Mouse (Mus musculus) frontal cortex, postnatal 25 days (tissue): ENCODE data around the gene BC107364.
"Not testable (repeated sequence)": the region's sequence is repeated elsewhere in the genome, so short reads cannot be mapped to it uniquely, and the experiment has no call there.

Experiments used
- DNase-seq, 2 experiments: peaks; one replicate each; pipeline ENCODE4 v3.0.0; 2022; ENCODE audit warnings: low spot score in 2 of 2

Gene BC107364

DNA sequence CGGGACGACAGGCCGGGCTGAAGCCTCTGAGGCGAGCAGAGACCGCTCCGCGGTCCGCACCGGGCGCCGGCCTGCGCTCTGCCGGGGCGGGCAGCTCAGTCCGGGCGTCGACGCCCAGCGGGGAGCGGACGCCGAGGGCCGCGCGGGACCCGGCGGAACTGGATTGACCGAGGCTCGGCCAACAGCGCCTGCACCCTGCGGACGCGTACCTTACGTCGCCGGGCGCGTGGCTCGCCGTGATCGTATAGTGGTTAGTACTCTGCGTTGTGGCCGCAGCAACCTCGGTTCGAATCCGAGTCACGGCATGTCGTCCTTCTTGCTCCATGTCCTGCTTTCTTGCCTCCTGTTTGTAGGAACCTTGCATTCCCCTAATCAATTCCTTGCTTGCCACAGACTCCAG, at the start of gene BC107364:
Gene BC107364 (minus strand): TSS at position 45 of the 400 bp plus-strand sequence.
- DNase-seq: not testable (repeated sequence)

GRCm38 (mm10) chr3:96501391-96502115, 49.4 kb upstream of the BC107364 start:
- peak; percentile 90 for DNase-seq

GRCm38 (mm10) chr3:96500691-96501265, 48.7 kb upstream of the BC107364 start:
- DNase-seq: peak; percentile 90 to 92

DNA sequence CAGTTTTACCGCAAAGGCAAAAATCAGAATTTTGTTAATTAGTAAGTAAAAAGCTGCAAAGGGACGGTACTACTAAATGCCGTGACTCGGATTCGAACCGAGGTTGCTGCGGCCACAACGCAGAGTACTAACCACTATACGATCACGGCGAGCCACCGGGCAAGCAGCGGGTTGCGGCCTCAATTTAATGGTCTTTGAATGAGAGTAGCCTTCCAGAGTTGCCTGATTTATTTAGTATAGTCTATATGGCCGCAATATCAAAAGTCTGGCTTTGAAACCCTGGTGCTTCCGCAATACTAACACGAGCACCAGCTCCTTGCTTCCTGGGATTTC, 48.1 kb upstream of the BC107364 start:
- DNase-seq: peak; percentile 98

DNA sequence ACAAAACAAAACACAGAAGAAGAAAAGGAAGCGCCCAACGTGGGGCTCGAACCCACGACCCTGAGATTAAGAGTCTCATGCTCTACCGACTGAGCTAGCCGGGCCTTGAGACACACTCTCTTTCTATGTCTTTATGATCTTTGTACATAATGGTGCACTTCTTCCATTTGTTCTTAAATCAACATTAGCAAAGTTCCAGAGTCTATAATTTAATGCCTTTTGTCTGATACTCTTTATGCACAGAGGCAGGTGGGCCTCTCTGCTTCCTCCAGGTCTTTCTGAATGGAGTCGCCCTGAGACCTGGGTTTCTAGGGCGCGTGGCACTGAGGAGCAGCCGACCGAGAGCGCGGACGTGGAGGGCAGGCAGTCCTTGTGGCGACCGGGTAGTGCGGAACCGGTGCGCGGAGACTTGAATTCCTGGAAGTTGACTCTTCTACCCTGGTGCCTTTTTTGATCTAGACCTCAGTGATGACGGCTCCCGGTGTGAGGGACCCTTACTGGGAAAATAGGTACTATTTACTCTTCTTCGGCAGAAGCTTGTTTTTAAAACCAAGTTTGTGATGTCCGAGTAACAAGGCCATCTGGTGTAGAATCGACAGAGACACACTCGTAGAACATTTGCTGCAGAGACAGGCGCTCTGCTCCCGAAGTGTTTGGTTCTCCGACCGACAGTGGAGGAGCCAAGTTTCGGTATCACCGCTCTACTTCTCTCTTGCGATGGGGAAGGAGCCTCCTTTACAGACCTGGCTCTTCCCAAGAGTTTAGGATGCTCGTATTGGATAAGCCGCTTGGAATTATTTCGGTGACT, 47.6 kb upstream of the BC107364 start:
- DNase-seq: peak; percentile 78 to 83

DNA sequence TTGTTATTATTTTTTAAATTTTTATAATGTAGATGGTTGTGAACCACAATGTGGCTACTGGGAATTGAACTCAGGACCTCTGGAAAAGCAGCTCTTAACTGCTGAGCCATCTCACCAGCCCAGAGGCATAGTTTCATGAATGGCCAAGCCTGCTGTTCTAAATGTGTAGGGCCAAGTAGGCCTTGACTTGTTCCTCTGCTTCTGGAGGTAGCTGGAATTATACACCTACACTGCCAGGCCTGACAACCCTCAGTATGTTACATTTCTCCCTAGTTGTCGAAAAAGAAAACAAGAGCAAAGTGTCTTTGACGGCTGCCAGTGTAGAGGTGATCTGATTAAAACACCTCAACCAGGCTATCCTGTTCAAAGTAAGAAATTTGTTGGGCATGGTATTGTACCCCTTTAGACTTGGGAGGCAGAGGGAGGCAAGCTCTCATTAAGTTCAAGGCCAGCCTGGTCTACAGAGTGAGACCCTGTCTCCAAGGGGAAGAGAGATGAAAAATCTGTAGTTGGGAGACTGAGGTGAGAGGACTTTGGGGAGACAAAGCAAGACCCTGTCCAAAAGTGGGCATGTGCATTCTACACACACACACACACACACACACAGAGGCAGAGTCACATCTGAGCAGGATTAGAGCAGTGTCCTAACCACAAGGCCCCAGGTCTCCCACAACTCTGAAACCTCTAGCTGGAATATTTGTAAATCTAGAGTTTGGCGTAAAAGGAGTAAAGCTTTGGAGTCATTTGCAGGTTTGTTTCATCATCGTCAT, 46.6 kb upstream of the BC107364 start:
- no peak for DNase-seq

- DNase-seq: peak; percentile 84 to 87
Observed at GRCm38 (mm10) chr3:96497451-96498028, 45.4 kb upstream of the BC107364 start.

GRCm38 (mm10) chr3:96496620-96497275, 44.6 kb upstream of the BC107364 start:
- not testable (repeated sequence) for DNase-seq

GRCm38 (mm10) chr3:96496216-96496615, 44.1 kb upstream of the BC107364 start:
- no peak for DNase-seq

DNA sequence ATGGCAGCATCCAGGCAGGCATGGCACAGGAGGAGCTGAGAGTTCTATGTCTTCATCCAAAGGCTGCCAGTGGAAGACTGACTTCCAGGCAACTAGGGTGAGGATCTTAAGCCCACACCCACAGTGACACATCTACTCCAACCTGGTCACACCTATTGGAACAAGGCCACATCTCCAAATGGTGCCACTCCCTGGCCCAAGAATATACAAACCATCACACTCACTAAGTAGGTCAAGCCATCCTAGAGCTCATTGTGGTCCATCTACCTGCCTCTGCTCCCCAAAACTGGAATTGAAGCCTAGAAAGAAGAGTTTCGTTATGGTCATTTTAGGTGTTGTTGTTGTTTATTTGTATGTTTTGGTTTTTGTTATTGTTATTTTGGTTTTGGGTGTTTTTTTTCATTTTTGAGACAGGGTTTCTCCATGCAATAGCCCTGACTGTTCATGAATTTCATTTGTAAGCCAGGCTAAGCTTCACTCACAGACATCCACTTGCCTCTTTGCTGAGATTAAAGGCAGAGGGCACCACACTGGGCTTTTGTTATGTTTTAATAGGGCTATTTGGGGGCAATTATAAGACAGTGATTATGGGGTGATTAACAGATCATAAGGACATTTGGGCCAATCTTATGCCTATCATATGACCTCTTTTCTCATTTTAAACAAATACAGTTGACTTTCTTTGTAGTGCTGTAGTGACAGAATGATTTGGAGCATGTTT, 43.5 kb upstream of the BC107364 start:
- DNase-seq: no peak

DNA sequence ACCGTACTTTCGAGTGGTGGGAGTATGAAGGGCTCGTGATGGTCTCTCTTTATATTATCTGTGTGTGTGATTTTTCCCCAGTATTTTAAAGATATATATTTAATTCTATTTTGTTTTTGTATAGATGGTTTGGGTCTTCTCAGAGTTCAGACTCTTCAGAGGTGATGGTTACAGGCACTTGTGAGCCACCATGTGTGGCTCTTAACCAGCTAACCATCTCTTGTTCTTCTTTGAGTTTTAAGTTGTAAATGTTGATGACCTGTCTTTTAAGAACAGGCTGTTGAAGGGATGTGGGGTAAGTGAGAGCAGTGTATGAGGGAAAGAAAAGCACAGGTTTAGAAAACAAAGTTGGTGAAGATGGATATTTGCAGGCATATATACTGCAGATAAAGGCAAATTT, 42.8 kb upstream of the BC107364 start:
- DNase-seq: no peak

DNA sequence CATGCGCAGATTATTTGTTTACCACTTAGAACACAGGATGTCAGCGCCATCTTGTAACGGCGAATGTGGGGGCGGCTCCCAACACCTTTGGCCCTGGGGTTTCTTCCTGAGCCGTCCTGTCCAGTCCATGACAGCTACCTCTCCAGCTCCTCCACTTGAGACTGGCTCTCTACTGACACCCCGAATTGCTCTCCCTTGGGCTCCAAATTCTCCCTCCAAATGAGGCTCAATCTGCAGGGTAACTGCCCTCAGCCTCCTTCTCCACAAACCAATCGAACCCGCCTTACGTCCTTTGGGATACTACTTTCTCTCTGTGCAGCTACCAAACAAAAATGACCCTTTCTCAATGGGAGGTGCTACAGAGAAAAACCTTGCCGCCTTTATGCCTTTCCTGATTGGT, 42.4 kb upstream of the BC107364 start:
- not testable (repeated sequence) for DNase-seq

DNA sequence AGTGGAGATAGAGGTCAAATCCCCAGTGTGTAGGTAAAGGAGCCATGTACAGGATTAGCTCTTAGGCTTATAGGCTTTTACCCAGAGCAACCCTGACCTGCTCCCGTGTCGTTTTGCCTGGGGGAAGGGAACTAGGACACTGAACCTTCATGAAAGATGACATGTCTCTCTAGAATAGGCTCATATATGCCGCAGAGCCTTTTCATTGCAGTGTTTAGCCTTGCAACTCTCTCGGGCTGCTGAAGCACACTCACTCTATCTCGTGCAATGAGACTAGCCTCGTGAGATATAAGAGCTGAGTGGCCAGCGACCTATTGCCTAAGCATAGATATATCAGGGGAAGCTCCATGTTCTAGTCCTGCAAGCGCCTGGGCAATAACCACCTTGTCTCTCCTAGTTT, 37.5 kb upstream of the BC107364 start:
- not testable (repeated sequence) for DNase-seq

- not testable (repeated sequence) for DNase-seq
Observed at GRCm38 (mm10) chr3:96488907-96489629, 37.0 kb upstream of the BC107364 start.

DNA sequence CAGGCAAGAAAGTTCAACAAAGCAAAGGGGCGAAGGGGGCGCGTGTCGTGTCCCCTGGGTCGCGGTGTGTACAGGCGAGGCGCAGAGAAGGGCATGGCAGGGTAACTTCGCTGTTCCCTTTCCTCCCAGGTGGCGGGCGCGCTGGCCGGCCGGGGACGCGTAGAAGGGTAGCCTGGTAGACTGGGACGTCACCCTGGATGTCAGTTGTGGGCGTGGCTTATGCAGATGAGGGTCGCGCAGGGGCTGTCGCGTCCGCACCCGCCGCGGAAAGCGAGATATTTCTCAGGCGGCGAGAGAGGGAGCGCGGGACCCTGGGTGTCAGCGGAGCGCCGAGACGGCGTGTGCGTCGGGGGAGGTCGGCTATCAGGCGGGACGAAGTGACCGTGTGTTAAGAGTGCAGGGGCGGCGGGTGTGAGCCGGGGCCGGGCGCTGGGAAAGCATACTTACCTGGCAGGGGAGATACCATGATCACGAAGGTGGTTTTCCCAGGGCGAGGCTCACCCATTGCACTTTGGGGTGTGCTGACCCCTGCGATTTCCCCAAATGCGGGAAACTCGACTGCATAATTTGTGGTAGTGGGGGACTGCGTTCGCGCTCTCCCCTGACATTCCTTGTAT, 36.3 kb upstream of the BC107364 start:
- not testable (repeated sequence) for DNase-seq

DNA sequence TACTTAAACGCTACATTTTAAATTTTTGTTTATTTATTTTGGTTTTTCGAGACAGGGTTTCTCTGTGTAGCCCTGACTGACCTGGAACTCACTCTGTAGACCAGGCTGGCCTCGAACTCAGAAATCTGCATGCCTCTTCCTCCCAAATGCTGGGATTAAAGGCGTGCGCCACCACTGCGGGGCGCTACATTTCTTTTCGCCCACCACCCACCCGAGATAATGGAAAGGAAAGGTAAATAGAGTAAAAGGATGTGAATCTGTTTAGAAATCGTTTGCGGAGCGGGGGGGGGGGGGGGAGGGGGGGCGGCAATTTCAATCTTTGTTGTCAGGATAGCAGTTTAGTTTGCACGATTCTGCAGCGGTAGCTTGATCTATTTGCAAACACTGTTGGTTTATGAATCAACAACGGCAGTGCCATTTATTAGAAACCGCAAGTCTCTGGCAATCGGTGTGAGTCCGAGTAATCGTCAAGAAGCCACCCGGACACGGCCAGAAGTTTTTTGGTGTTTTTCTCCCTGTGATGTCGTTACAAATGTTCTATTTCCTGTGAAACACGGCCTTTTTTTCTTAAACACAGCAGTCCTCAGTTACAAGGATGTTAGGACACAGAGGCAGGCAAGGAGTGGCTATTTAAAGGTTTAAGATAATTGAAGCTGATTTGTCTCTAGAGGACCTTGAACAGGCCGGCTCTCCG, 35.6 kb upstream of the BC107364 start:
- DNase-seq: no peak

DNA sequence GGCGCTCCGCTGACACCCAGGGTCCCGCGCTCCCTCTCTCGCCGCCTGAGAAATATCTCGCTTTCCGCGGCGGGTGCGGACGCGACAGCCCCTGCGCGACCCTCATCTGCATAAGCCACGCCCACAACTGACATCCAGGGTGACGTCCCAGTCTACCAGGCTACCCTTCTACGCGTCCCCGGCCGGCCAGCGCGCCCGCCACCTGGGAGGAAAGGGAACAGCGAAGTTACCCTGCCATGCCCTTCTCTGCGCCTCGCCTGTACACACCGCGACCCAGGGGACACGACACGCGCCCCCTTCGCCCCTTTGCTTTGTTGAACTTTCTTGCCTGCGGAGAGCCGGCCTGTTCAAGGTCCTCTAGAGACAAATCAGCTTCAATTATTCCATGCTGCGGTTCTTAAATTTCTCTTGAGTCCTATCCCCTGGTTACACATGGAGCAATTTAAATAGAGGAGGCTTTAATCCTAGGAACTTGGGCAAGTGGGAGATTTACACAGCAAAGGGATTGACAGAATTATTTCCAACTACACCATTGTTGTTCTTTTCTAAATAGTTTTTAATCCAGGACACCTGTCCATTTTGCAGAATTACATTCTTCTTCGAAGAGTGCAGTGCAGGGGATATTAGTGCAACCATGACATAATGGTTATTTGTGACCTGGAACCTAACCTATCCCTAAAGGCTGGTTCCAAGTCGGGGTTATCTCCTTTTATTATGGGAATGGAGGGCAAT, 34.9 kb upstream of the BC107364 start:
- DNase-seq: not testable (repeated sequence)
